Mouse (Mus musculus) central nervous system, embryonic 14 days (tissue): ENCODE results near the gene Dgke. TPM values are rescaled to one million over a fixed set of nuclear protein-coding genes. Genes with fewer than 3 reads are reported as not detected.

Experiments
- polyA plus RNA-seq: library from polyadenylated mRNA; depleted of rRNA; stranded (reverse); fragments of >200 nt; gene quantifications from 2 replicates; pipeline ENCODE4 v1.2.3, GENCODE M21; 2012; rRNA removed

Gene Dgke
- 16.0 and 16.7 TPM in 2 replicates for polyA plus RNA-seq

DNA sequence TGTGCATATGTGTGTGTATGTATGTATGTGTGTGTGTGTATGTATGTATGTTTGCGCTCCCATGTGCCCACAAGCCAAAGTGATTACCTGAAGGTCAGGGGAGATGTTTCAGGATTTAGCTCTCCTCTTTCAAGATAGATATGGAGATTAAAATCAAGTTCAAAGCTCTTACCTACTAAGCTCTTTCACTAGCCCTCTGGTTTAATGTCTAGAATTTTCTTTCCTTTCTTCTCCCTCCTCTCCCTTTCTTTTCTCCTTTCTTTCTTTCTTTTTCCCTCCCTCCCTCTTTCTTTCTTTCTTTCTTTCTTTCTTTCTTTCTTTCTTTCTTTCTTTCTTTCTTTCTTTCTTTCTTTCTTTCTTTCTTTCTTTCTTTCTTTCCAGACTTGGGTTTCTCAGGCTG lies at the start of gene Dgke:
Gene Dgke, minus strand, starts transcription at position 101 of the 400 bp plus-strand sequence.

DNA sequence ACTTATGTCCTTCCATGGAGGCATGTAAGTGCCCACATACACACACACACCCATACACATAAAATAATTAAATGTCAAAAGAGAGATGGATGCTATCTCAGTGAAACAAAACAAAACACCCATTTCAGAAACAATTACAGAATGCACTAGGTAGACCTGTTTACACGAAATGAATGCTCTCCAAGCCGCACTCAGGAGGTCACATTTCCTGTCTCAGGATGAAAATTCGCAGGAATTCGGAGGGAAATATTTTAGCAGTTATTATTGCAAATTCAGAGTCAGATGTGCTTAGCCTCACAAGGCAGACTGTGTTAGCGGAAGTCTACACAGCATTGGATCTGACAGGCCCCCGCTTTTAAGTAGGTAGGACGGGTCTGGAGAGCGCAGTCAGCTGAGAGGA lies 6.9 kb upstream of the Dgke start, which contains the start of gene Gm525:
Gene Gm525, plus strand, starts transcription at position 301 of the 400 bp plus-strand sequence.

DNA sequence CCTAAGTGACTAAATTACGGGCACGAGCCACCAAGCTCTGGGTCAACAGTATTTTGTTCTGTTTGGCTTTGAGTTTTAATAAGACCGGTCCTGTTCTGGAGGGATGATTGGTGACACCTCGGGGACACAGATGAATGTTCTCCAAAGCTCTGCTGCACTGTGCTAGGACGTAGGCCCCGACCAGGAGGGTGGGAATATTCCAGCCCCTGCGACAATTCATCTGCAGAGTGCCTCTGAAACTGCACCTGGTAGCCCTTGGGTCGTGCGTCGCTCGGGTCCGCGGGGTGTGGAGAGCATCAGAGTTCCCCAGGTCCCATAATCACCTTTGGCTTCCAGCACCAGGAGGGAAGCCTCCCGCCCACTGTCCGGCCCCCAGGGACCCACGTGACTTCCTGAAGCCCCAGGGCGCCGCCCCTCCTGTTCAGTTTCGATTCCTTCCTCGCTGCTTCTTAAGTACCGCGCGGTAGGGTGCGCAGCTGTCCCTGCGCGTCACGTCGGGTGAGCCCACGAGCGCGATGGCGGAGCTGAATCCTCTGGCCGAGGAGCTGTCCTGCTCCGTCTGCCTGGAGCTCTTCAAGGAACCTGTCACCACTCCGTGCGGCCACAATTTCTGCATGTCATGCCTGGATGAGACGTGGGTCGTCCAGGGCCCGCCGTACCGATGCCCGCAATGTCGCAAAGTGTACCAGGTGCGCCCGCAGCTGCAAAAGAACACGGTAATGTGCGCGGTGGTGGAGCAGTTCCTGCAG lies 67.5 kb downstream of the Dgke start, which contains the start of gene Trim25:
Gene Trim25, plus strand, starts transcription at position 403 of the 749 bp plus-strand sequence.

Other genes starting within 250 kb of the Dgke start
- 44.1 and 47.1 TPM in 2 replicates for gene Akap1, start 202.3 kb downstream of the Dgke start, polyA plus RNA-seq
- gene Scpep1, start 111.4 kb downstream of the Dgke start, polyA plus RNA-seq, result 16.8 and 23.4 TPM in 2 replicates
- gene Elobl, start 99.9 kb downstream of the Dgke start, polyA plus RNA-seq, result 0.09 TPM in 1 of 2 replicates, not detected in the other
- 29.3 and 30.6 TPM in 2 replicates for gene Coil, start 96.6 kb downstream of the Dgke start, polyA plus RNA-seq
- gene Trim25, start 67.5 kb downstream of the Dgke start, polyA plus RNA-seq, result 2.9 and 3.9 TPM in 2 replicates
- 0.15 and 0.64 TPM in 2 replicates for gene Gm525, start 7.0 kb upstream of the Dgke start, polyA plus RNA-seq
- 8.3 and 9.5 TPM in 2 replicates for gene Nog, start 235.5 kb upstream of the Dgke start, polyA plus RNA-seq